Mouse (Mus musculus) midbrain, embryonic 16.5 days (tissue): ENCODE results near the gene Mbnl1. TPM values are rescaled to one million over a fixed set of nuclear protein-coding genes. Genes with fewer than 3 reads are reported as not detected.
"Not testable (repeated sequence)": the region's sequence is repeated elsewhere in the genome, so short reads cannot be mapped to it uniquely, and the experiment has no call there.

Experiments
- ATAC-seq: fragments of 200-750 bp; cut with Nextera tagmentation; 2 replicates; pipeline ENCODE4 v1.8.0; 2017; ENCODE audit warnings: moderate TSS enrichment
- H3K27ac ChIP-seq: fragments of 300-500 bp; sonication (generic); 2 replicates; pipeline ENCODE4 v1.5.1; 2014; ENCODE audit warnings: mild to moderate bottlenecking, low read length, mixed read lengths
- H3K27me3 ChIP-seq: fragments of 300-500 bp; sonication (generic); 2 replicates; pipeline ENCODE4 v1.6.1; 2014; ENCODE audit warnings: low read depth, low read length, mixed read lengths; ENCODE audit not compliant: control insufficient read depth, insufficient read depth
- H3K36me3 ChIP-seq: fragments of 300-500 bp; sonication (generic); 2 replicates; pipeline ENCODE4 v1.6.1; 2014; ENCODE audit warnings: mild to moderate bottlenecking, low read length, moderate library complexity, mixed read lengths; ENCODE audit not compliant: control insufficient read depth, insufficient read depth
- H3K4me1 ChIP-seq: fragments of 300-500 bp; sonication (generic); 2 replicates; pipeline ENCODE4 v1.6.1; 2014; ENCODE audit warnings: mild to moderate bottlenecking, low read length, mixed read lengths; ENCODE audit not compliant: control insufficient read depth, insufficient read depth
- H3K4me2 ChIP-seq: fragments of 300-500 bp; sonication (generic); 2 replicates; pipeline ENCODE4 v1.6.1; 2014; ENCODE audit warnings: mild to moderate bottlenecking, low read length, mixed read lengths
- H3K4me3 ChIP-seq: fragments of 300-500 bp; sonication (generic); 2 replicates; pipeline ENCODE4 v1.5.1; 2014; ENCODE audit warnings: low read depth, mild to moderate bottlenecking, low read length, moderate library complexity, mixed read lengths
- H3K9ac ChIP-seq: fragments of 300-500 bp; sonication (generic); 2 replicates; pipeline ENCODE4 v1.6.1; 2014; ENCODE audit warnings: low read depth, low read length, mixed read lengths
- H3K9me3 ChIP-seq: fragments of 300-500 bp; sonication (generic); replicated peaks from 2 replicates; pipeline ENCODE4 v1.6.1; 2014; ENCODE audit warnings: mild to moderate bottlenecking, low read length, mixed read lengths; ENCODE audit not compliant: control insufficient read depth, poor library complexity, severe bottlenecking
- WGBS: fragments of 180-500 bp; shearing (Covaris S2); extraction: QIAGEN DNeasy Blood & Tissue Kit; methylation state at CpG from one replicate; pipeline ENCODE4 v1.1.7; 2014; 5-methylcytosine and 5-hydroxymethylcytosine counted together
- polyA plus RNA-seq: library from polyadenylated mRNA; unstranded; fragments of >200 nt; fragmentation: Nextera tagmentation; extraction: Ambion mirVana; gene quantifications from 2 replicates; pipeline ENCODE4 v1.2.1, GENCODE M21; 2015

Mbnl1 gene
- 46.8 and 48.7 TPM in 2 replicates for polyA plus RNA-seq

DNA sequence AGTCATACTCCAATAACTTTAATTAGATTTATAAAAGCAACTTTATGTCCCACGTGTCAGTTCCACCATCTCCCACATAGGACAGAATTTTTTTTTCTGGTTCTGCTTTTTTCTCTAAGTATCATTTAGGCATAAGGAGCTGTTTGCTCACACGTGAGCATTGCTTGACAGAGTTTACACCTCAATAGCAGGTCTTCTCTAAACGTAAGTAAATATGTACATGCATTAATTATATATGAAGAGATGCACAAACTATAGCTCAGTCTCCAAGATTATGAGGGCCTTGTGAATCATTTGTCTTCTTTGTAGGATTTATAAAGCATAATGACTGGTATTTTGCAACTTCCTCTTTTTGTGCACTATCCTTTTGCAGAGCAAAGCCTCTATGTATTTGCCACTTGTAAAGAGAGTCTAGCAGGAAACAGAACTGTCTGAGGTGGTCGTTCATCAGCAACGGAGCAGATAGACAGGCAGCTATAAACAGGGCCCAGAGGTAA, at the start of gene Mbnl1:
Mbnl1 (plus strand) TSS at position 150 of the 497 bp plus-strand sequence.
- no peak within 1 kb of the TSS for H3K27ac ChIP-seq
- ATAC-seq: no peak
- H3K4me2 ChIP-seq: no peak within 1 kb of the TSS
- H3K9me3 ChIP-seq: no peaks in the 10 kb centered on the region
- no peaks in the 10 kb centered on the region for H3K27me3 ChIP-seq
- H3K9ac ChIP-seq: no peak within 1 kb of the TSS
- H3K4me3 ChIP-seq: no peak within 1 kb of the TSS
- no peaks in the 10 kb centered on the region for H3K36me3 ChIP-seq
- WGBS: 73% methylated on average over 5 of the region's 5 CpGs
- H3K4me1 ChIP-seq: no peaks in the 10 kb centered on the region

DNA sequence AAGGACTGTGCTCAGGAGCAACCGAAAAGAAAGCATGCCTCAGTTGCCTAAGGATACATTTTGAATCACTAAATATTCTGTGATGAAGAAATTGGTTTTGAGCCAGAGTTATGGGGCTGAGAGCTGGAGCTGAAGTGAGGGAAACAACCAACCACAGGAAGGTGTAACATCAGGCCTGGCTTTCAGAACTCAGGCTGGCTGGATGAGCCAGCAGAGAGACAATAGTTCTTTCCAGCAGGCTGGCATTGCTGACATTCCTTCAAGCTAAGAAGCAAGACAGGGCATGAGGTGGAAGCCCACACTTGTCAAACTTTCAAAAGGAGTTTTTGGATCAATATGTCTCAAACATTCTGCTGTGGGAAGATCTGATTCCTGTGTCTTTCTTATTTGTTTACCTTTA, 48.5 kb upstream of the Mbnl1 start:
- H3K9ac ChIP-seq: no peak overlapping the region
- ATAC-seq: no peak
- no peaks in the 10 kb centered on the region for H3K27me3 ChIP-seq
- no peak overlapping the region for H3K4me2 ChIP-seq
- 77% methylated on average over 1 of the region's 1 CpGs for WGBS
- no peak overlapping the region for H3K4me3 ChIP-seq
- no peak overlapping the region for H3K27ac ChIP-seq
- H3K4me1 ChIP-seq: no peaks in the 10 kb centered on the region
- no peaks in the 10 kb centered on the region for H3K9me3 ChIP-seq
- H3K36me3 ChIP-seq: no peaks in the 10 kb centered on the region

DNA sequence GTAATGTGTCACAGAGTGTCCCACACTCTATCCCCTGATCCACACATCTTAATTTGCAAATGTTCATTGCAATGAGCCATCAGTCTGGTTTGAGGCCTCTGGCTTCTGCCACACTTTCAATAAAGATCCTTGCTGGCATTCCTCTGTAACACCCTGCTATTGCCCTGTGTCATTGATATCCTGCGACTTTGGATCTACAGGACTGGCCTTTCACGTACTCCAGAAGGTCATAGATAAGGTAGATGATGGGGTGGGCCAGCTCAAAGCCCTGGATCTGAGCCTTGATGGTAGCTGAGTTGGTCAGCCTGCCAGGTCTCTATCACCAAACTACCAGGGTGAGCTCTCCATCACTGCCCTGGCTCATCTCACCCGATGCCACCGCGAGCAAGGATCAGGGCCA, 43.6 kb upstream of the Mbnl1 start:
- Histone ChIP-seq H3K4me2 (no peak overlapping the region), H3K4me1 (no peaks in the 10 kb centered on the region), H3K27ac (no peak overlapping the region), H3K9me3 (no peaks in the 10 kb centered on the region), H3K4me3 (no peak overlapping the region), H3K27me3 (no peaks in the 10 kb centered on the region), H3K9ac (no peak overlapping the region), H3K36me3 (no peaks in the 10 kb centered on the region)
- ATAC-seq: no peak
- WGBS: 96% methylated on average over 5 of the region's 5 CpGs

DNA sequence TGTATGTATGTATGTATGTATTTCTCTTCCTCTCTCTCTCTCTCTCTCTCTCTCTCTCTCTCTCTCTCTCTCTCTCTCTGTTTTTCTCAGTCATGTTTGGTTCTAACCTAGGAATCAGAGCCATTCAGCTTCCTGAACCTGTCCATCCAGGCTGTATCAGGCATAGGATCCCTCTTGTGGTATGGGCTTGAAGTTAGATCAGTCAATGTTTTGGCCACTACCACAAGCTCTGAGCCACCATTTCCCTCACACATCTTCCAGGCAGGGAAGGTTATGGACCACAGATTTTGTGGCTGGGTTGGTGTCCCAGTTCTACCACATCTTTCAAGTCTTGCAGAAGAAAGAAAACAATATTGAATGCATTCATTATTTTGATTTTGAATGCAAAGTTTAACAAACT, 35.4 kb upstream of the Mbnl1 start:
- Histone ChIP-seq H3K4me3 (no peak overlapping the region), H3K4me1 (no peaks in the 10 kb centered on the region), H3K9me3 (no peaks in the 10 kb centered on the region), H3K9ac (no peak overlapping the region), H3K36me3 (no peaks in the 10 kb centered on the region), H3K27ac (no peak overlapping the region), H3K27me3 (no peaks in the 10 kb centered on the region), H3K4me2 (no peak overlapping the region)
- ATAC-seq: no peak

DNA sequence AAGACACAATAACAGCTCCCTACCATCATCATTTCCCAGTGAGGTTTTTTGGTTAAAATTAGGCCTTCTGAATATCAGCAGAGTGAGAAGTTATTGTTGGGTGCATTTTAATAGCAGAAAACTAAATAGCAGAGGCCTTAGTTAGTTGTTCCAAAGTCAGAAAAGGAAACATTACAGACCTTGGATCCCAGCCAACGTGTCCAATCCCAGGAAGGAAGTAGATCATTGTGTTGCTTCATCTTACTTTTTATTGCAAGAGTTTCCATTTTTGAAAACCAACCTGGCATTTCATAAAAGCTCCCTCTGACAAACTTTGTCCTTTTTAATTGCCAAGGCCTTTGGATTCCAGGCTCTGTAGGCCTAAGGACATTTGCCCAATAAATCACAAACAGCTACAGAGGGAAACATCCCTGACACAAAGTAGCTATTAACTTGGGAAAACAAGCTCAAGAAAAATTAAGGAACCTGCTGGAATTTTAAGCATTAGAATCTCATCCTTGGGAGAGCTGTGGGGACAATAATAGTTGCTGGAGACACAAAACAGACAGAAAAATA, 34.9 kb upstream of the Mbnl1 start:
- Histone ChIP-seq H3K9ac (no peak overlapping the region), H3K4me3 (no peak overlapping the region), H3K27ac (no peak overlapping the region), H3K27me3 (no peaks in the 10 kb centered on the region), H3K4me1 (no peaks in the 10 kb centered on the region), H3K4me2 (no peak overlapping the region), H3K36me3 (no peaks in the 10 kb centered on the region), H3K9me3 (no peaks in the 10 kb centered on the region)
- 79% methylated on average over 1 of the region's 1 CpGs for WGBS
- no peak for ATAC-seq

DNA sequence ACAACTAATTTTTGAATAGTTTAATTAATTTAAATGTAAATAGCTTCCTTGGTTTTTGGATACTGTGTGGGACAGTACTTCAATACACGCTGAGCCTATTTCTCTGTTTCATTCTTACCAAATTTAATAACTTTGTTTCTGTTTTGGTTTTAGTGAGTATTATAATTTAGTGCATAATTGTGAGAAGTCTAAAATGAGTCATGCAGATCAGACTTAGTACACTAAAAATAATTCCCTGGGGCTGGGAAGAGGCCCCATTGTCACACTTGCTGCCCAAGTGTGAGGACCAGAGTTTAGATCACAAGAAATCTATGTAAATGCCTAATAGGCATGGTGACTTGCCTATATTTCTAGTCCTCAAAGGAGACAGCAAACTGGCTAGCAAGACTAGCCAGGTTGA, 33.9 kb upstream of the Mbnl1 start:
- H3K27me3 ChIP-seq: no peaks in the 10 kb centered on the region
- WGBS: 93% methylated on average over 1 of the region's 1 CpGs
- H3K9me3 ChIP-seq: no peaks in the 10 kb centered on the region
- no peak overlapping the region for H3K4me3 ChIP-seq
- H3K27ac ChIP-seq: no peak overlapping the region
- no peak overlapping the region for H3K4me2 ChIP-seq
- H3K9ac ChIP-seq: no peak overlapping the region
- H3K4me1 ChIP-seq: no peaks in the 10 kb centered on the region
- no peaks in the 10 kb centered on the region for H3K36me3 ChIP-seq
- no peak for ATAC-seq

DNA sequence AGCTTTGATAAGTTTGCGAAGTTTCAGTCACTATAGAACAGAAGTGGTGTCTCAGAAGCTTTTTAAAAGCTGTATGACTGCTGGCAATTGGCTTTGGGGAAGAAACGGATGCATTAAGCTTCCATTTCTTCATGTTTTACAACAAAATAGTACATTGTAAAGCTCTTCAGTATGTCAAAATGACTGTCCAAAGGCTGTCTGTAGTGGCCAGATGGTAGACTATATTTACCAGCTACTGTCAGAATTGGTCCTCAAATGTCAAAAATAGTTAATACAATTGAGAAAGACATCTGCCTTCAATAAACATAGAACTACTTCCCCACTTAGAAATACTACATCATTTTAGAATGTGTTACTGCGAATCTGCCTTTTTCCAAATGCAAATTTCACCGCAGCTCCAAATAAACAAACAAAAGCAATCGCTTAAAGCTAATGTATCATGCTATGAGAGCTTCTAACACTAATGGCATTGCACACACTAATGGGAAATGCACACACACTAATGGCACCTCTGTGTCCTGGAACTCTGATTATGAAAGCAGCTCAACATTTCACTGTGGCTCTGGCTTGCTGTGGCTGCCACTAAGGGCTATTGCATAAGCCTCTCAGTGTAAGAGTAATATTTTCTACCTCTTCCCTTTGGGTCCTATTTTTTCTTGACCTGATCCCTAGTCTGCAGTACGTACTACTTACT, 10.7 kb upstream of the Mbnl1 start:
- Histone ChIP-seq H3K36me3 (no peaks in the 10 kb centered on the region), H3K4me2 (no peak overlapping the region), H3K27ac (no peak overlapping the region), H3K4me3 (no peak overlapping the region), H3K9me3 (no peaks in the 10 kb centered on the region), H3K9ac (no peak overlapping the region), H3K4me1 (no peaks in the 10 kb centered on the region), H3K27me3 (no peaks in the 10 kb centered on the region)
- 86% methylated on average over 6 of the region's 6 CpGs for WGBS
- no peak for ATAC-seq

DNA sequence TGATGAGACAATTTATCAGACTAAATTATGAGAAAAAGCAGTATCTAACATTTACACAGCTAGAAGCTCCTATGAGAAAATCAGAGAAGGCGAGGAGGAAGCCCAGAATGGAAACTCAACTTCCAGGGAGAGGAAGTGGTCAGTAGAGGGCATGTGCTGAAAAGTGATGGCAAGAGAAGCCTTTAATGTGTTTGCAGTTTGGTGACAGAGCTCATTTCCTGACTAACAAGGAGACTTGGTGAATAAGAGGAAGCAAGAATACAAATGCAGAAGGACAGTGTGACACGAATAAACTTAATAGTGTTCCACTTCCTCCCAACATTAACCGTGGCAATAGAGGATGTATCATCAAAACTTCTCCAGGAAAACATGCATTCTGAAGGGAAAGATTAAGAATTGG, 4.0 kb upstream of the Mbnl1 start:
- 83% methylated on average over 2 of the region's 3 CpGs for WGBS
- not testable (repeated sequence) for H3K36me3 ChIP-seq, H3K9me3 ChIP-seq, ATAC-seq, H3K27me3 ChIP-seq, H3K4me1 ChIP-seq, H3K4me3 ChIP-seq, H3K9ac ChIP-seq, H3K4me2 ChIP-seq, H3K27ac ChIP-seq

DNA sequence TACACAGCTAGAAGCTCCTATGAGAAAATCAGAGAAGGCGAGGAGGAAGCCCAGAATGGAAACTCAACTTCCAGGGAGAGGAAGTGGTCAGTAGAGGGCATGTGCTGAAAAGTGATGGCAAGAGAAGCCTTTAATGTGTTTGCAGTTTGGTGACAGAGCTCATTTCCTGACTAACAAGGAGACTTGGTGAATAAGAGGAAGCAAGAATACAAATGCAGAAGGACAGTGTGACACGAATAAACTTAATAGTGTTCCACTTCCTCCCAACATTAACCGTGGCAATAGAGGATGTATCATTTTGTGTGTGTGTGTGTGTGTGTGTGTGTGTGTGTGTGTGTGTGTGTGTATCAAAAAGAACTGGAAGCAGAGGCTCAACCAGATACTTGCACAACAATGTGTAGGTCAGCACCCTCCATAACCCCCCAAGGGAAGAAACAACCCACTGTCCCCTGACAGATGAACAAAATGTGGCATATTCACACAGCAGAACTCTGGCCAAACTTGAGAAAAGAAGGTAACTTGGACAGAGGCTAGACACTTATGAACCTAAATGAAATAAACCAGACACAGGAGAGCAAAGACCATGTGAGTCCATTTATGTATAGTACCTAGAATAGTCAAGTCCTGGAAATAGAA, 3.3 kb upstream of the Mbnl1 start:
- H3K36me3 ChIP-seq, H3K4me2 ChIP-seq, H3K9me3 ChIP-seq, H3K27me3 ChIP-seq, H3K4me3 ChIP-seq, H3K27ac ChIP-seq, H3K9ac ChIP-seq, ATAC-seq, H3K4me1 ChIP-seq: not testable (repeated sequence)
- 77% methylated on average over 2 of the region's 3 CpGs for WGBS
